Mouse (Mus musculus) limb, embryonic 10.5 days (tissue): ENCODE results near the gene Cttnbp2nl. TPM values are rescaled to one million over a fixed set of nuclear protein-coding genes. Genes with fewer than 3 reads are reported as not detected.
A peak's percentile ranks its signal among the peaks of the same experiment; 100 is the strongest.

ENCODE experiments used
- DNase-seq: peaks from one replicate; pipeline ENCODE4 v3.0.0-alpha.2; 2017; ENCODE audit warnings: low spot score
- H3K27ac ChIP-seq: fragments of 300-500 bp; sonication (generic); 2 replicates; pipeline ENCODE4 v1.5.1; 2016; ENCODE audit warnings: mild to moderate bottlenecking
- H3K27me3 ChIP-seq: fragments of 300-500 bp; sonication (generic); 2 replicates; pipeline ENCODE4 v1.6.1; 2016; ENCODE audit warnings: low read depth, mild to moderate bottlenecking; ENCODE audit not compliant: poor library complexity, severe bottlenecking
- H3K36me3 ChIP-seq: fragments of 300-500 bp; sonication (generic); 2 replicates; pipeline ENCODE4 v1.6.1; 2016; ENCODE audit warnings: mild to moderate bottlenecking, moderate library complexity
- H3K4me1 ChIP-seq: fragments of 300-500 bp; sonication (generic); 2 replicates; pipeline ENCODE4 v1.6.1; 2016
- H3K4me3 ChIP-seq: fragments of 300-500 bp; sonication (generic); 2 replicates; pipeline ENCODE4 v1.5.1; 2016; ENCODE audit warnings: mild to moderate bottlenecking, moderate library complexity
- H3K9me3 ChIP-seq: fragments of 300-500 bp; sonication (generic); replicated peaks from 2 replicates; pipeline ENCODE4 v1.6.1; 2016; ENCODE audit warnings: mild to moderate bottlenecking
- WGBS: fragments of 180-500 bp; shearing (Covaris S2); methylation state at CpG from one replicate; pipeline ENCODE4 v1.1.7; 2016; 5-methylcytosine and 5-hydroxymethylcytosine counted together
- polyA plus RNA-seq: library from polyadenylated mRNA; unstranded; fragments of >200 nt; fragmentation: Nextera tagmentation; extraction: Ambion mirVana; gene quantifications from 2 replicates; pipeline ENCODE4 v1.2.1, GENCODE M21; 2016

The Cttnbp2nl gene
- polyA plus RNA-seq, 1 experiment from 2014 or later: 50.1 TPM

DNA sequence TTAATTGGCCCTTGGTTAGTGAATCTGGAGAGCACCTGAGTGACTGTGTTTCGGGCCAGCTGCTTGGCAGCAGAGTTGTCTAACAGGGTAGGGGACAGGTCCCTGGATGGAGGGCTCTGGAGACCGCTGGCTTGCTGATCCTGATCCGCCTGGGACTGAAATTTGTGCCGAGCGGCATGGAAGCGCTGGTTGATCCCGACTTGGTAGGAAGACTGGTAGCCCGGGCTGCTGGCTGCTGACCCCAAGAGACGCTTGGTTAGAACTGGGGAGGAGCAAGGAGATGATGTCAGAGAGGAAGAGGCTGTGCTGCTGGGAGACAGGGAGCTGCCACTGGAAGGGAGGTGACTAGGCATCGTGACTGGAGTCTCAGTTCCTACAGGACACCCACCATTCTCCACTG is 47.9 kb downstream of the Cttnbp2nl start:
- Histone ChIP-seq H3K4me3 (no peak overlapping the region), H3K36me3 (peaks cover 86% of the 10 kb centered on the region), H3K27ac (no peak overlapping the region), H3K4me1 (peaks cover 10% of the 10 kb centered on the region), H3K9me3 (no peaks in the 10 kb centered on the region), H3K27me3 (no peaks in the 10 kb centered on the region)
- no peak for DNase-seq
- WGBS: 93% methylated on average over 10 of the region's 10 CpGs

- no peak for DNase-seq
- H3K27ac ChIP-seq: no peak overlapping the region
- H3K4me1 ChIP-seq: peaks cover 10% of the 10 kb centered on the region
- no peaks in the 10 kb centered on the region for H3K9me3 ChIP-seq
- H3K36me3 ChIP-seq: peaks cover 76% of the 10 kb centered on the region
- H3K4me3 ChIP-seq: no peak overlapping the region
- no peaks in the 10 kb centered on the region for H3K27me3 ChIP-seq
- WGBS: 93% methylated on average over 14 of the region's 14 CpGs
Observed at GRCm38 (mm10) chr3:105003960-105004463, 48.9 kb downstream of the Cttnbp2nl start.

DNA sequence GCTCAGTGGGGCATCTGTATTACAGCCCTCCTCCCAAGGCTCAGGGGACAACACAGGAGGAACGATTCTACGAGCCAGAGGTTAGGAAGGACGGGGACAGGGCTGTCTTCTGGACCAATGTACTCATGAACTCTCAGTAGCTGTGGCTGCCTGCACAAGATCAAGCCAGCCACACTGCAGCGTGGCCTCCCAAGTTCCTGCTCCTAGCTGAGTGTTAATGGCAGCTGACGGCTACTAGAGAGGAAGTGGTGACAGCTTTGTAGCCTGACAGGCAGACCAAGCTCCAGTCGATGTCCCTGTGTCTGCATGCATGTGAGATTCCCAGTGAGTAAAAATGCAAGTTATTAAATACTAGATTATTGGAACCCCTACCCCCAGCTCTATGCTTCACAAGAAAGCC is 51.6 kb downstream of the Cttnbp2nl start:
- 57% methylated on average over 6 of the region's 6 CpGs for WGBS
- no peaks in the 10 kb centered on the region for H3K27me3 ChIP-seq

GRCm38 (mm10) chr3:105000561-105000960 is 52.4 kb downstream of the Cttnbp2nl start:
- Histone ChIP-seq H3K36me3 (peaks cover 41% of the 10 kb centered on the region), H3K27me3 (no peaks in the 10 kb centered on the region), H3K27ac (no peak overlapping the region), H3K9me3 (no peaks in the 10 kb centered on the region), H3K4me3 (no peak overlapping the region), H3K4me1 (peaks cover 24% of the 10 kb centered on the region)
- DNase-seq: no peak
- 88% methylated on average over 8 of the region's 8 CpGs for WGBS

More for the DNA sequence above, 51.6 kb downstream of the Cttnbp2nl start:
- Histone ChIP-seq H3K36me3 (peaks cover 49% of the 10 kb centered on the region), H3K9me3 (no peaks in the 10 kb centered on the region), H3K27ac (no peak overlapping the region), H3K4me1 (peaks cover 24% of the 10 kb centered on the region), H3K4me3 (no peak overlapping the region)
- DNase-seq: no peak

GRCm38 (mm10) chr3:104997563-104997962 is 55.4 kb downstream of the Cttnbp2nl start:
- no peak overlapping the region; the same call in 1 of the 2 replicates for H3K27ac ChIP-seq

DNA sequence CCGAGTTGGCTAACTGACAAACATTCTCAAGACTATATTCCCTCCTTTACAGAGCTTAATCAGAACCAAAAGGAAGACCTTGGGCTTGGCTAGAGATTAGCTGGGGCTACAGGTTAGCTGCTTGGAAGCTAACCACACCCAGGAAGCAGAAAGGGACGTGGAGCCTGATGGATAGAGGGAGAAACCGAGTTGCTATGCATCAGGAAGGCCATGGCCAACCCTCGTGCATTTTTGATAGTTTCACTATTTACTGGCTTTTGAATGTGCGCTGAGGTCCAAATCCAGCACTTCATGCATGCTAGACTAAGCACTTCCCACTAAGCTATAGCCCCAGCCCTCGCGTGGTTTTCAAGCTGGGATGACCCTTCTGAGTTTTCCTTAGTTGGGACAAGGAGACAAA is 57.2 kb downstream of the Cttnbp2nl start:
- no peak overlapping the region for H3K27ac ChIP-seq
- H3K4me3 ChIP-seq: no peak overlapping the region
- no peaks in the 10 kb centered on the region for H3K9me3 ChIP-seq
- H3K4me1 ChIP-seq: peaks cover 29% of the 10 kb centered on the region
- no peaks in the 10 kb centered on the region for H3K27me3 ChIP-seq
- no peak for DNase-seq
- WGBS: 87% methylated on average over 7 of the region's 7 CpGs
- H3K36me3 ChIP-seq: no peaks in the 10 kb centered on the region

More at GRCm38 (mm10) chr3:104997563-104997962, 55.4 kb downstream of the Cttnbp2nl start:
- WGBS: 42% methylated on average over 6 of the region's 6 CpGs
- DNase-seq: peak; percentile 29
- Histone ChIP-seq H3K36me3 (peaks cover 11% of the 10 kb centered on the region), H3K9me3 (no peaks in the 10 kb centered on the region), H3K27me3 (no peaks in the 10 kb centered on the region), H3K4me1 (peaks cover 39% of the 10 kb centered on the region), H3K4me3 (no peak overlapping the region)

DNA sequence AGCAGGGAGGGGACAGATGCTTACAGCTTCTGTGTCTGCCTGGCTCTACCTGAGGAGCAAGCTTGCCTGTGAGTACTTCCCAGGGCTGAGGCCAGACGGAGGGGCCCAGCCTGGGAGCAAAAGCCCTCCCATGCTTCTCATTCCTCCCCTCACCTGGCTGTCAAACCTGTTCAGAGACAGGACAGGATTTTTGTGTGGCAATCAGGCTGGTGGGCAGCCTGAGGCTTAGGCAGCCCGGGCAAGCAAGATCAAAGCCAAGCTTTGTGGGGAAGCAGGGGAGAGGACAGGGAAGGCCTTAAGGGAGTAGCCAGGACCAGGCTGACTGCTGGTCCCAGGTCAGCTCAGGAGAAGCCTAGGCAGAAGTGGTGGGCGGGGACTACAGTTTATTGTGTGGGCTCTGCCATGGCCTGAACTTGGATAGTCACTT is 58.5 kb downstream of the Cttnbp2nl start:
- no peaks in the 10 kb centered on the region for H3K9me3 ChIP-seq
- H3K36me3 ChIP-seq: no peaks in the 10 kb centered on the region
- peaks cover 29% of the 10 kb centered on the region for H3K4me1 ChIP-seq
- H3K27ac ChIP-seq: peak overlapping the region; percentile 42; the same call in 1 of the 2 replicates
- H3K27me3 ChIP-seq: no peaks in the 10 kb centered on the region
- 58% methylated on average over 3 of the region's 3 CpGs for WGBS
- no peak for DNase-seq
- no peak overlapping the region for H3K4me3 ChIP-seq

DNA sequence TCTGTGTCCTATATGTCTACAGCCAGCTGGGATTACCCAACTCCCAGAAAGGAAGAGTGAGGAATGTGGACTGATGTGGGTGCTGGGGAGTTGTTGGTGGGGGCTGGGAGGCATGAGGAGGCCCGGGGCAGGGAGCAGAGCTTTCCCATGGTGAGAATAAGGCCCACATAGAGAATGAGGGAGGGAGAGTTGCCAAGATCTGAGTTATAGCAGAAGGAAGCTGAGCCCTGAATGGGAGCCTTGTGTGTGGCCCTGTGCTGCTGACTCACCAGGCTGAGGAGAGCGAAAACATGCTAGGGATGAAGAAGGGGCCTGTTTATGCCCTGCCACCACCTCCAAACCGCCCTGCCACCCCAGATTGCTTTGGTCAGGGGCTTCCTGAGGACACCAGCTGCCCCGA is 59.1 kb downstream of the Cttnbp2nl start:
- WGBS: 46% methylated on average over 4 of the region's 4 CpGs
- H3K9me3 ChIP-seq: no peaks in the 10 kb centered on the region
- peaks cover 29% of the 10 kb centered on the region for H3K4me1 ChIP-seq
- DNase-seq: no peak
- no peak overlapping the region for H3K4me3 ChIP-seq
- H3K27me3 ChIP-seq: no peaks in the 10 kb centered on the region
- no peaks in the 10 kb centered on the region for H3K36me3 ChIP-seq
- H3K27ac ChIP-seq: peak overlapping the region; percentile 42

DNA sequence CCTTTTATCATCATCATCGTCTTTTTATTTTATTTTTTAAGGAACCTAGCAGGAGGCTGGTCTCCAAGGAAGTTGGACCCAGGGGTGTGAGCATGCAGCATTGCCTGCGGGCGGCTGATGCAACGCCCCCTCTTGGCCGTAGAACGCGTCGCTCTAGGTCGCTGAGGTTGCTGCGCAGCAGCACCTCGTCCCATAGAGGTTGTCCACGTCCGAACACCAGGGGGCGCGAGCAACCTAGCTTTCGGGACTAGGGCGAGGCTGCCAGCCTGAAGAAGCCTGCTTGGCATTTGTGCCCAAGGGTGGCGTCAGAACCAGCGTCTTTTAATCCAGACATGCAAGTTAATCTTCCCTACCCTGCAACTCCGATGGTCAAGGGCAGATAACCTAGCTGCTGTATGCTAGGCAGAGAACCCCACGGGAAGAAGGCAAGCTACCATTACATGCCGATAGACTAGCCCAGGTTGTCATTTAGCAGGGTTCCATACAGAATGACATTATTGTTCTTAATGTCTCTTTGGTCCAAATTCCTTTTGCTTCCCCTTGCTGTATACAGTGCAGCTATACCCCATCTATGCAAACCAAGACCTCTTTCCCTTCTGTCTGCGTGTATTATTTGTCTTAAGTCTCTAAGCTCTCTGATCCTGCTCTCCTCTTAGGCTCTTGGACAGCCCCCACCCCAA is 60.1 kb downstream of the Cttnbp2nl start:
- Histone ChIP-seq H3K9me3 (no peaks in the 10 kb centered on the region), H3K27me3 (no peaks in the 10 kb centered on the region), H3K27ac (no peak overlapping the region), H3K4me3 (0 out of 2 replicates have a peak overlapping the region, but pooled peaks have one; percentile 2), H3K36me3 (no peaks in the 10 kb centered on the region), H3K4me1 (peaks cover 20% of the 10 kb centered on the region)
- peak; percentile 90 for DNase-seq
- WGBS: 17% methylated on average over 23 of the region's 23 CpGs

DNA sequence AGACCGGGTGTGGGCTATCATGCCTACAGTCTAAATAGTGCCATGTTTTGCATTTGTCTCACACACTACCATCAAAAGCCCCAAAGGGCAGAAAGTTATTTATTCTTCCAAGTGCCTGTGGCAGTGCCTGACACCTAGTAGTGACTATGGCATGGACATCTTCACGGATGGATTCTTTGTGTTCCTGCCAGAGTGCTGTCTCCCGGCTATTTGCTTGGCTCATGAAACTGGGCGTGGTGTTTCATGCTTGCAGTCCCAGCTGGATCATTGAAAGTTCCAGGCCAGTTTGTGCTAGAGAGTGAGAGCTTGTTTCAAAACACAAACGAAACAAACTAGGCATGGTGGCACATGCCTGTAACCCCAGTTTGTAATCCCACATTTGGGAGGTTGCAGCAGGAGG is 61.2 kb downstream of the Cttnbp2nl start:
- Histone ChIP-seq H3K9me3 (no peaks in the 10 kb centered on the region), H3K4me1 (peaks cover 16% of the 10 kb centered on the region), H3K36me3 (no peaks in the 10 kb centered on the region), H3K27me3 (no peaks in the 10 kb centered on the region), H3K27ac (no peak overlapping the region), H3K4me3 (no peak overlapping the region)
- 86% methylated on average over 5 of the region's 5 CpGs for WGBS
- no peak for DNase-seq

GRCm38 (mm10) chr3:104987884-104988283 is 65.1 kb downstream of the Cttnbp2nl start:
- WGBS: 82% methylated on average over 5 of the region's 5 CpGs
- no peaks in the 10 kb centered on the region for H3K36me3 ChIP-seq
- no peaks in the 10 kb centered on the region for H3K9me3 ChIP-seq
- 0 out of 2 replicates have a peak, but pooled peaks cover 3% of the 10 kb centered on the region for H3K4me1 ChIP-seq
- H3K27me3 ChIP-seq: no peaks in the 10 kb centered on the region
- no peak overlapping the region for H3K4me3 ChIP-seq
- no peak overlapping the region for H3K27ac ChIP-seq
- DNase-seq: no peak

- Histone ChIP-seq H3K4me3 (no peak overlapping the region), H3K36me3 (no peaks in the 10 kb centered on the region), H3K9me3 (no peaks in the 10 kb centered on the region), H3K27me3 (no peaks in the 10 kb centered on the region), H3K27ac (no peak overlapping the region), H3K4me1 (no peaks in the 10 kb centered on the region)
- DNase-seq: no peak
- WGBS: 86% methylated on average over 5 of the region's 5 CpGs
Observed at GRCm38 (mm10) chr3:104979735-104980134, 73.2 kb downstream of the Cttnbp2nl start.

DNA sequence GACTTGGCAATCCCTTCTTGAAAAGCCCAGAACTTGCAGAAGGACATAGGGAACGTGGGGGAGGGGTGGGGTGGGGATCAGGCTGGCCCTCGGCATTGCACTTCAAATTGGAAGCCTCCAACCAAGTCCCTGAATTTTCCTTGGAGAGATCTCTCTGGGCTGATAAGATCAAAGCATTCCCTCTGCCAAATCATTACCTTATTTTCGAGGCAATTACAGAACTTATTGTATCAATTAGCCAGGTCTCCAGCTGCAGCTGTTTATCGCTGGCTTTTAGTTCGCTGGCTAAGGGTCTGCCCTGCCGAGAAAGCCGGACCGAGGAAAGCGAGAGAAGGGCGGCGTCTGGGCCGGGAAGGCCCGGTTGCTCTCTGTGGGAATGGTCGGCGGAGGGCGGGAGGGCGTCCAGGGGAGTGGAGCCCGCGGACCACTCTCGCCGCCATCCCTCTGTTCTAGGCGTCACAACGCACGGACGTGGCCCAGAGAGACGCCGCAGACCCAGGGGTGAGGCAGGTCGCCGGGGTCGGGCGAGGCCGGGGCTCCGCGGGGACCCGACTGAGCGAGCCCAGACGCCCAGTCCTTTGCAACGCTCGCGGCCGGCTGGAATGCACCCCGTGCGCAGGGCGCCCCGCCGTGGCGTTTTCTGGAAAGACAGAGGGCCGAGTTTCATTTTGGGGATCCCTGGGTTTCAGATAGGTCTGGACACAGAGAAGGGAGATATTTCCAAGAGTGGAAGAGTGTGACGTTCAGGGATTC is 85.2 kb downstream of the Cttnbp2nl start:
- no peaks in the 10 kb centered on the region for H3K36me3 ChIP-seq
- H3K27me3 ChIP-seq: peaks cover 42% of the 10 kb centered on the region
- H3K4me3 ChIP-seq: peak overlapping the region; percentile 53
- WGBS: under 1% methylated on average over 49 of the region's 49 CpGs
- DNase-seq: peak; percentile 96
- peak overlapping the region; percentile 86 for H3K27ac ChIP-seq
- H3K4me1 ChIP-seq: peaks cover 59% of the 10 kb centered on the region
- H3K9me3 ChIP-seq: no peaks in the 10 kb centered on the region
